Mouse (Mus musculus): ENCODE measurements around the gene Nme9. TPM values are rescaled to one million over a fixed set of nuclear protein-coding genes. Genes with fewer than 3 reads are reported as not detected.
A peak's percentile ranks its signal among the peaks of the same experiment; 100 is the strongest.

The Nme9 gene
- total RNA-seq, 1 experiment from 2014 or later: not detected

GRCm38 (mm10) chr9:99437031-99437764 is 14.1 kb upstream of the Nme9 start, which contains the start of gene Mras:
Gene Mras (minus strand): TSS chr9:99437381.
- no peak for DNase-seq

- DNase-seq: no peak
Measured at GRCm38 (mm10) chr9:99437781-99438565, 13.3 kb upstream of the Nme9 start.

GRCm38 (mm10) chr9:99439064-99439463 is 12.2 kb upstream of the Nme9 start:
- no peak for DNase-seq

GRCm38 (mm10) chr9:99440941-99441340 is 10.3 kb upstream of the Nme9 start:
- DNase-seq: no peak

GRCm38 (mm10) chr9:99441647-99442433 is 9.4 kb upstream of the Nme9 start:
- no peak for DNase-seq

GRCm38 (mm10) chr9:99444590-99445178 is 6.6 kb upstream of the Nme9 start:
- DNase-seq: peak; percentile 27

- no peak for DNase-seq
Measured at GRCm38 (mm10) chr9:99446259-99446658, 5.0 kb upstream of the Nme9 start.

GRCm38 (mm10) chr9:99447323-99447722 is 4.0 kb upstream of the Nme9 start:
- DNase-seq: no peak

GRCm38 (mm10) chr9:99449886-99450647 is 1.2 kb upstream of the Nme9 start:
- no peak for DNase-seq

GRCm38 (mm10) chr9:99454211-99454610 is 2.9 kb downstream of the Nme9 start:
- no peak for DNase-seq

GRCm38 (mm10) chr9:99458529-99459208 is 7.4 kb downstream of the Nme9 start:
- DNase-seq: peak; percentile 77

- DNase-seq: no peak
Measured at GRCm38 (mm10) chr9:99459730-99460129, 8.5 kb downstream of the Nme9 start.

GRCm38 (mm10) chr9:99464876-99465275 is 13.6 kb downstream of the Nme9 start:
- no peak for DNase-seq

- DNase-seq: no peak
Measured at GRCm38 (mm10) chr9:99468572-99468971, 17.3 kb downstream of the Nme9 start.

- DNase-seq: peak; percentile 39
Measured at GRCm38 (mm10) chr9:99469681-99470273, 18.5 kb downstream of the Nme9 start.

GRCm38 (mm10) chr9:99470347-99471092 is 19.2 kb downstream of the Nme9 start:
- DNase-seq: no peak

- no peak for DNase-seq
Measured at GRCm38 (mm10) chr9:99471334-99471733, 20.1 kb downstream of the Nme9 start.

GRCm38 (mm10) chr9:99479181-99479711 is 28.0 kb downstream of the Nme9 start:
- DNase-seq: no peak

- DNase-seq: peak; percentile 15
Measured at GRCm38 (mm10) chr9:99480764-99481163, 29.5 kb downstream of the Nme9 start.

Measured in adrenal gland, postnatal 25 days (tissue).